Mouse (Mus musculus): Measurements from ENCODE around the gene Trappc5.

DNA sequence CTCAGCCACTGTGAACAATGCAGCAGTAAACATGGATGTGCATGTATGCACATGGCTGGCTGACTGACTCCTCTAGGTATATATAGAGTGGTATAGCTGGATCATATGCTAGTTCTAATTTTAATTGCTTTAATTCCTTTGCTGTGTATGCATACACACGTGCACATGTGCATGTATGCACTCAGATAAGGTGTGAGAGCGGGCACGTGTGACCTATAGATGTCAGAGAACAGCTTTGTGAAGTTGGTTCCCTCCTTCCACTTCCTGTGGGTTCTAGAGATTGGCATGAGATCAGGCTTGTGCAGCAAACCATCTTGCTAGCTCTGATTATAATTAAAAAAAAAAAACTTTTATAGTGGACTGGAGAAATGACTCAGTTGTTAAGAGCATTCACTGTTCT, 23.3 kb upstream of the Trappc5 start:
- no peak for TF ChIP-seq POLR2A (IDR thresholded peaks at IDR 0.05; ENCODE audit: borderline replicate concordance, low read depth, low read length)
- no peak for TF ChIP-seq CTCF (IDR thresholded peaks at IDR 0.05; ENCODE audit: low read depth, low read length)
